Mouse (Mus musculus) heart, embryonic 11.5 days (tissue): ENCODE measurements around the gene Lmo7. TPM values are rescaled to one million over a fixed set of nuclear protein-coding genes. Genes with fewer than 3 reads are reported as not detected.

Experiments used
- ATAC-seq: fragments of 200-750 bp; cut with Nextera tagmentation; replicated peaks from 2 replicates; pipeline ENCODE4 v1.8.0; 2017; ENCODE audit warnings: moderate library complexity; ENCODE audit not compliant: insufficient number of reproducible peaks, low FRiP score, low TSS enrichment
- H3K27ac ChIP-seq: fragments of 300-500 bp; sonication (generic); 2 replicates; pipeline ENCODE4 v1.5.1; 2014; ENCODE audit warnings: mild to moderate bottlenecking, low read depth, low read length
- H3K27me3 ChIP-seq: fragments of 300-500 bp; sonication (generic); 2 replicates; pipeline ENCODE4 v1.6.1; 2014; ENCODE audit warnings: mild to moderate bottlenecking, low read length, mixed read lengths; ENCODE audit not compliant: control insufficient read depth, insufficient read depth
- H3K36me3 ChIP-seq: fragments of 300-500 bp; sonication (generic); 2 replicates; pipeline ENCODE4 v1.6.1; 2014; ENCODE audit warnings: mild to moderate bottlenecking, low read length, moderate library complexity, mixed read lengths; ENCODE audit not compliant: control insufficient read depth, insufficient read depth
- H3K4me1 ChIP-seq: fragments of 300-500 bp; sonication (generic); 2 replicates; pipeline ENCODE4 v1.6.1; 2014; ENCODE audit warnings: low read length; ENCODE audit not compliant: control insufficient read depth, insufficient read depth
- H3K4me2 ChIP-seq: fragments of 300-500 bp; sonication (generic); 2 replicates; pipeline ENCODE4 v1.6.1; 2014; ENCODE audit warnings: mild to moderate bottlenecking, moderate library complexity
- H3K4me3 ChIP-seq: fragments of 300-500 bp; sonication (generic); 2 replicates; pipeline ENCODE4 v1.5.1; 2014; ENCODE audit warnings: low read depth, low read length
- H3K9ac ChIP-seq: fragments of 300-500 bp; sonication (generic); 2 replicates; pipeline ENCODE4 v1.6.1; 2014; ENCODE audit warnings: mild to moderate bottlenecking, low read depth, low read length, moderate library complexity
- H3K9me3 ChIP-seq: fragments of 300-500 bp; sonication (generic); replicated peaks from 2 replicates; pipeline ENCODE4 v1.6.1; 2016; ENCODE audit warnings: low read length; ENCODE audit not compliant: control insufficient read depth
- WGBS: fragments of 180-500 bp; shearing (Covaris S2); extraction: QIAGEN DNeasy Blood & Tissue Kit; methylation state at CpG from one replicate; pipeline ENCODE4 v1.1.7; 2014; ENCODE audit not compliant: insufficient replicate concordance; 5-methylcytosine and 5-hydroxymethylcytosine counted together
- polyA plus RNA-seq: library from polyadenylated mRNA; unstranded; fragments of >200 nt; fragmentation: Nextera tagmentation; extraction: Ambion mirVana; gene quantifications from 2 replicates; pipeline ENCODE4 v1.2.1, GENCODE M21; 2014

Lmo7 gene
- polyA plus RNA-seq, 1 experiment from 2014 or later: 126 TPM

- Histone ChIP-seq H3K4me1 (peaks cover 3% of the 10 kb centered on the region; the same call in 1 of the 2 replicates), H3K4me3 (no peak overlapping the region), H3K4me2 (no peak overlapping the region), H3K36me3 (peaks cover 11% of the 10 kb centered on the region; the same call in 1 of the 2 replicates), H3K9ac (no peak overlapping the region), H3K27me3 (no peaks in the 10 kb centered on the region), H3K9me3 (no peaks in the 10 kb centered on the region), H3K27ac (no peak overlapping the region)
- no peak for ATAC-seq
- WGBS: 82% methylated on average over 5 of the region's 5 CpGs
Measured at GRCm38 (mm10) chr14:101903722-101904121, 174.0 kb downstream of the Lmo7 start.

GRCm38 (mm10) chr14:101911983-101912382 is 182.2 kb downstream of the Lmo7 start:
- H3K4me3 ChIP-seq: no peak overlapping the region
- no peaks in the 10 kb centered on the region for H3K9me3 ChIP-seq
- H3K27me3 ChIP-seq: no peaks in the 10 kb centered on the region
- no peak overlapping the region for H3K9ac ChIP-seq
- H3K27ac ChIP-seq: no peak overlapping the region
- H3K4me1 ChIP-seq: no peaks in the 10 kb centered on the region
- ATAC-seq: no peak
- H3K4me2 ChIP-seq: no peak overlapping the region
- WGBS: 86% methylated on average over 7 of the region's 7 CpGs
- 0 out of 2 replicates have a peak, but pooled peaks cover 6% of the 10 kb centered on the region for H3K36me3 ChIP-seq

GRCm38 (mm10) chr14:101912392-101912791 is 182.6 kb downstream of the Lmo7 start:
- Histone ChIP-seq H3K27me3 (no peaks in the 10 kb centered on the region), H3K4me1 (no peaks in the 10 kb centered on the region), H3K4me3 (no peak overlapping the region), H3K9ac (no peak overlapping the region), H3K27ac (no peak overlapping the region), H3K36me3 (0 out of 2 replicates have a peak, but pooled peaks cover 8% of the 10 kb centered on the region), H3K4me2 (no peak overlapping the region), H3K9me3 (no peaks in the 10 kb centered on the region)
- WGBS: 80% methylated on average over 3 of the region's 3 CpGs
- ATAC-seq: no peak

- no peak for ATAC-seq
- no peak overlapping the region for H3K27ac ChIP-seq
- H3K9ac ChIP-seq: no peak overlapping the region
- H3K4me1 ChIP-seq: no peaks in the 10 kb centered on the region
- no peak overlapping the region for H3K4me2 ChIP-seq
- H3K9me3 ChIP-seq: no peaks in the 10 kb centered on the region
- no peak overlapping the region for H3K4me3 ChIP-seq
- no peaks in the 10 kb centered on the region for H3K27me3 ChIP-seq
- peaks cover 10% of the 10 kb centered on the region; the same call in 1 of the 2 replicates for H3K36me3 ChIP-seq
Measured at GRCm38 (mm10) chr14:101914321-101914720, 184.6 kb downstream of the Lmo7 start.

- Histone ChIP-seq H3K36me3 (peaks cover 12% of the 10 kb centered on the region; the same call in 1 of the 2 replicates), H3K9me3 (no peaks in the 10 kb centered on the region), H3K4me1 (no peaks in the 10 kb centered on the region), H3K4me2 (no peak overlapping the region), H3K27ac (no peak overlapping the region), H3K27me3 (no peaks in the 10 kb centered on the region), H3K4me3 (no peak overlapping the region), H3K9ac (no peak overlapping the region)
- ATAC-seq: no peak
- WGBS: 70% methylated on average over 8 of the region's 8 CpGs
Measured at GRCm38 (mm10) chr14:101915867-101916266, 186.1 kb downstream of the Lmo7 start.

GRCm38 (mm10) chr14:101918471-101918870 is 188.7 kb downstream of the Lmo7 start:
- no peaks in the 10 kb centered on the region for H3K9me3 ChIP-seq
- H3K4me3 ChIP-seq: no peak overlapping the region
- 84% methylated on average over 5 of the region's 5 CpGs for WGBS
- no peak overlapping the region for H3K9ac ChIP-seq
- no peak for ATAC-seq
- H3K36me3 ChIP-seq: peaks cover 12% of the 10 kb centered on the region; the same call in 1 of the 2 replicates
- H3K27me3 ChIP-seq: no peaks in the 10 kb centered on the region
- no peak overlapping the region for H3K4me2 ChIP-seq
- no peaks in the 10 kb centered on the region for H3K4me1 ChIP-seq
- no peak overlapping the region for H3K27ac ChIP-seq

- H3K27me3 ChIP-seq: no peaks in the 10 kb centered on the region
- no peak overlapping the region for H3K4me3 ChIP-seq
- 81% methylated on average over 12 of the region's 12 CpGs for WGBS
- no peak overlapping the region for H3K4me2 ChIP-seq
- H3K9me3 ChIP-seq: no peaks in the 10 kb centered on the region
- no peaks in the 10 kb centered on the region for H3K4me1 ChIP-seq
- peaks cover 16% of the 10 kb centered on the region for H3K36me3 ChIP-seq
- no peak for ATAC-seq
- no peak overlapping the region for H3K9ac ChIP-seq
- no peak overlapping the region for H3K27ac ChIP-seq
Measured at GRCm38 (mm10) chr14:101927646-101928244, 198.0 kb downstream of the Lmo7 start.

GRCm38 (mm10) chr14:101930576-101931447 is 201.1 kb downstream of the Lmo7 start:
- Histone ChIP-seq H3K36me3 (peaks cover 13% of the 10 kb centered on the region), H3K4me3 (no peak overlapping the region), H3K27ac (no peak overlapping the region), H3K9ac (no peak overlapping the region), H3K4me2 (no peak overlapping the region), H3K4me1 (no peaks in the 10 kb centered on the region), H3K9me3 (no peaks in the 10 kb centered on the region), H3K27me3 (no peaks in the 10 kb centered on the region)
- 90% methylated on average over 25 of the region's 25 CpGs for WGBS
- ATAC-seq: no peak
